Mouse (Mus musculus) kidney, postnatal 25 days (tissue): ENCODE data around the gene Rhov.

ENCODE experiments used
- DNase-seq, 2 experiments: peaks; one replicate each; pipeline ENCODE4 v3.0.0; 2021; ENCODE audit warnings: mixed read lengths in 2 of 2

Rhov gene

GRCm38 (mm10) chr2:119289014-119289416 is 17.9 kb upstream of the Rhov start:
- no peak for DNase-seq

- DNase-seq: peak; percentile 98
Measured at GRCm38 (mm10) chr2:119288270-119288882, 17.3 kb upstream of the Rhov start, which contains the start of gene Vps18. TSS of gene Vps18 (plus strand) at chr2:119288740.

GRCm38 (mm10) chr2:119287372-119287771 is 16.3 kb upstream of the Rhov start:
- DNase-seq: no peak

- DNase-seq: no peak
Measured at GRCm38 (mm10) chr2:119281899-119282565, 11.0 kb upstream of the Rhov start.

GRCm38 (mm10) chr2:119277810-119278209 is 6.7 kb upstream of the Rhov start:
- DNase-seq: no peak

GRCm38 (mm10) chr2:119276926-119277325 is 5.9 kb upstream of the Rhov start:
- no peak for DNase-seq

GRCm38 (mm10) chr2:119274126-119274525 is 3.1 kb upstream of the Rhov start:
- DNase-seq: peak; percentile 43 to 78

- peak in 1 of 2 experiments; percentile 44 for DNase-seq
Measured at GRCm38 (mm10) chr2:119270286-119270642, 808 bp downstream of the Rhov start.

- DNase-seq: no peak
Measured at GRCm38 (mm10) chr2:119263813-119264212, 7.3 kb downstream of the Rhov start.

GRCm38 (mm10) chr2:119262978-119263377 is 8.1 kb downstream of the Rhov start:
- DNase-seq: peak; percentile 85 to 91

- DNase-seq: no peak
Measured at GRCm38 (mm10) chr2:119261326-119261725, 9.7 kb downstream of the Rhov start.

- DNase-seq: no peak
Measured at GRCm38 (mm10) chr2:119260518-119260917, 10.6 kb downstream of the Rhov start.

GRCm38 (mm10) chr2:119254976-119255375 is 16.1 kb downstream of the Rhov start:
- no peak for DNase-seq

- peak; percentile 90 to 92 for DNase-seq
Measured at GRCm38 (mm10) chr2:119250826-119251478, 20.1 kb downstream of the Rhov start.

- no peak for DNase-seq
Measured at GRCm38 (mm10) chr2:119250377-119250776, 20.7 kb downstream of the Rhov start.

GRCm38 (mm10) chr2:119249592-119250061 is 21.4 kb downstream of the Rhov start:
- DNase-seq: peak; percentile 43 to 70

GRCm38 (mm10) chr2:119247904-119248303 is 23.2 kb downstream of the Rhov start:
- no peak for DNase-seq

GRCm38 (mm10) chr2:119245246-119245645 is 25.8 kb downstream of the Rhov start:
- DNase-seq: no peak

- peak; percentile 59 to 88 for DNase-seq
Measured at GRCm38 (mm10) chr2:119242548-119242947, 28.5 kb downstream of the Rhov start.

GRCm38 (mm10) chr2:119240819-119241186 is 30.3 kb downstream of the Rhov start:
- DNase-seq: no peak

- DNase-seq: peak in 1 of 2 experiments; percentile 58
Measured at GRCm38 (mm10) chr2:119240075-119240818, 30.8 kb downstream of the Rhov start.

- peak; percentile 33 to 83 for DNase-seq
Measured at GRCm38 (mm10) chr2:119238671-119239070, 32.4 kb downstream of the Rhov start.

- peak in 1 of 2 experiments; percentile 38 for DNase-seq
Measured at GRCm38 (mm10) chr2:119237871-119238220, 33.2 kb downstream of the Rhov start.
